Mouse (Mus musculus) spleen, adult 2 months (tissue): ENCODE measurements around the gene Dao.

Experiments
- CTCF ChIP-seq: fragments of 200-500 bp; IDR thresholded peaks from 2 replicates; pipeline ENCODE4 v1.5.1; 2011; ENCODE audit warnings: mild to moderate bottlenecking, inconsistent platforms; ENCODE audit not compliant: insufficient read depth, insufficient read length, insufficient replicate concordance; ENCODE audit errors: extremely low read depth
- POLR2A ChIP-seq: fragments of 200-500 bp; IDR thresholded peaks from 2 replicates; pipeline ENCODE4 v1.6.1; 2011; ENCODE audit warnings: low read depth, low read length, inconsistent platforms

GRCm38 (mm10) chr5:114045134-114045533, 41.6 kb downstream of the Dao start:
- TF ChIP-seq CTCF (no peak), POLR2A (no peak)
